Mouse (Mus musculus) cerebellum, postnatal 4 days (tissue): Measurements from ENCODE around the gene Cdkl3.

ENCODE experiments used
- DNase-seq, 2 experiments: peaks; one replicate each; pipeline ENCODE4 v3.0.0; 2022; ENCODE audit warnings: low spot score in 2 of 2, mixed read lengths in 1 of 2

The Cdkl3 gene

DNA sequence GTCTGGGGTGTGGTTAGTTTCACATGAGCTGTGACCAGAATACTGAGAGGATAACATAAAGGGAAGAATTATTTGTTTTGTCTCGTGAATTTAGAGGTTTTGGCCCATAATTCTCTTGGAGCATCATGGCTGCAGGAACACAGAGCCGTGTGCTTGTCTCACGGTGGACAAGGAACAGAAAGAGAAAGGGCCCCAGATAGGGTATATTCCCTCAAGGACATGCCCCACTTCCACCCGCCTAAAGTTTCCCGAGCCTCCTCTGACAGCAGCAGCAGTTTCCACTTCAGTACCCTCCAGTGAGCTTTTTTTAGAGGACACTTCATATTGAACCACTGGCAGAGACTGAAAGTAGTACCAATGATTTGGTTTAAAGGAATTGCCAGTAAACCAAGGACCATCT, 7.5 kb downstream of the Cdkl3 start:
- no peak for DNase-seq

DNA sequence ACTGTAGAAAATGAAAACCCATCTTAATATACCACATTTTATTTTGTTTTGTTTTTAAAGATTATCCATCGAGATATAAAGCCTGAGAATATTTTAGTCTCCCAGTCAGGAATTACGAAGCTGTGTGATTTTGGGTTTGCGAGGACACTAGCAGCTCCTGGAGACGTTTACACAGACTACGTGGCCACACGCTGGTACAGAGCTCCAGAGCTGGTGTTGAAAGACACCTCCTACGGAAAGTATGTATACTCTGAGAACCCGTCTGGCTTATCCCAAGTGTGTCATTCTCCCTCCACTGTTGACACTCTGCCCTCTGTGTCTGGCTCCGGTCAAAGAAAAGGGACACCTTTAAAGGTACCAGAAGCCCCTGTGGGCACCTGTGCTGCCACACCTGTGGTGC, 14.2 kb downstream of the Cdkl3 start:
- DNase-seq = no peak

DNA sequence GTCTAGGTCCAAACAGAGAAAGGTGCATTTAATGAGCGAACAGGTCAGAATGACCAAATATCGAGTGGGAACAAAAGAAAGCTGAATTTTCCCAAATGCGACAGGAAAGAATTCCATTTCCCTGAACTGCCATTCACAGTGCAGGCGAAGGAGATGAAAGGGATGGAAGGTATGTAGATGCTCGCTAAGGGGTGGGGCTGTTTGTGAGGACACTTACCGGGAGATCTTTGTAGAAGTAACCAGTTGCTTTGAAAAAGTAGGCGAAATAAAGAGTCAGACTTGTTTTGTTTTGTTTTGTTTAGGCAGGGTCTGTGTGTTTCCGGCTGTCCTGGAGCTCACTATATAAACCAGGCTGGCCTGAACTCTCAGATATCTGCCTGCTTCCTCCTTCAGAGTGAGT, 28.3 kb downstream of the Cdkl3 start:
- no peak for DNase-seq

DNA sequence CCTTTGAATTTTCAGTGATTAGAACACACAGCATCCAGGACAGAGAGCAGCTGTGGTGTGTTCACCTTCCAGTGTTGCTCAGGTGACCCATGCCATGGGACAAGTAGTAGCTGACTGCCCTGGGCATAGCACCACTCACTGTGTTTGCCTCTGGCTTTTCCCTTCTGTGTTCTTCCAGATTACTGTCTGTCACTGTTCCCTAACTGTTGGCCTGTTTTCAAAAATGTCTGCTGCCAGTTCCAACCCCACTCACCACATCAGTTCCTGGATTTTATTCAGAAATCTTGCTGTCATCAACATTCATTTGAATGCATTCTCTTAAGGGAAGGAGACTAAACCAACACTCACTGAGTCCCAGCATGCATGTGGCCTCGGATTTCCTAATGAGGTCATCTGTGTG, 29.9 kb downstream of the Cdkl3 start:
- no peak for DNase-seq

DNA sequence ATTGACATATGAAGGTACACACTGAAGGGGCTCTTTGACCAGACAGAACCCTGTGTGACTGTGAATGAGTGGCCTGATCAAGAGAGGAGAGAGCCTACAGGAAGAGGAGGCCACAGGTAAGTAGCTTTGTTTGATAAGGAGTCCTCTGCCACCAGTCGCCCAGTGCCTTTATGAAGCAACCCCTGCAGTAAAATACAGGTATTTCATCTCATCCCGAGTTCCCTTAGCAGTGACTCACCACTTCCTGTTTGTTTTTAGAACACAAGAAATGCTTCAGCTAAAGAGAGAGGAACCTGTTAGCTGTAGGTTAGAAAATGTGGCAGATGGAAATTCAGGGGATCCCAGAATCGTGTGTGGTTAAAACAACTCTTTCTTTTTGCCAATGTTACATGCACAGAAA, 31.9 kb downstream of the Cdkl3 start:
- DNase-seq = no peak

DNA sequence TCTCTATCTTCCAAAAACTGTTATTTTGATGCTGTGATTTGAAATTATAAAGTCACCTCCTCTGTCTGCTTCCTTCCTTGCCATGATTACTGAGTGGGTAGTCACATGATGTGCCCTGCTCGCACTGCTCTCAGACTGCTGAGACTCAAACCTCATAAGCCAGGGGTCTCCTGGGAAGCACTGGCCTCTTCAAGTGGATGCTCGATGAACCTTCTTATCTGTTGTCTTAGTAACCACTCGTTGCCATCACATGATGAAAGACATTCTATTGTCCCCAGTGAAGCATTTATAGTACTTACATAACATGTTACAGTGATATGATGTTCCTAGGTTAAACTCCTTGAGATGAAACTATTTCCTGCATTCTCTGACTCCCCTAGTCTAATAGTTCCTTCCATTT, 33.6 kb downstream of the Cdkl3 start:
- no peak for DNase-seq

DNA sequence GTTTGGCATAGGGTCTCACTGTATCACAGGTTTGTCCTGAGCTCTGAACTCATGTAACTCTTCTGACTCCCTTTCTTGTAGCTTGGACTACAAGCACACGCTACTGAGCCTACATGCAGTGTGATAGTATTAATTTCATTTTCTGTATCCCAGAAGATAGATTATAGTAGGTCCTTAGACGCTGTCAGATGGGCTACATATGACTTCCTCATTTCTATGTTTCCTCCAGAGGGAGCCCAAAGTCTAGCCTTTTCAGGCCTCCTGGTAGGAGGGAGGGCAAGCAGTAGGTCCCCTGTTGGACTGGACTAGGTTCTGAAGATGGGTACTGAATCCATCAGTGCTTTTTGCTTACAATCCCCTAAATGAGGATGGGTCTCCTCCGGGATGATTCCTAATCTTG, 39.2 kb downstream of the Cdkl3 start:
- DNase-seq = no peak

DNA sequence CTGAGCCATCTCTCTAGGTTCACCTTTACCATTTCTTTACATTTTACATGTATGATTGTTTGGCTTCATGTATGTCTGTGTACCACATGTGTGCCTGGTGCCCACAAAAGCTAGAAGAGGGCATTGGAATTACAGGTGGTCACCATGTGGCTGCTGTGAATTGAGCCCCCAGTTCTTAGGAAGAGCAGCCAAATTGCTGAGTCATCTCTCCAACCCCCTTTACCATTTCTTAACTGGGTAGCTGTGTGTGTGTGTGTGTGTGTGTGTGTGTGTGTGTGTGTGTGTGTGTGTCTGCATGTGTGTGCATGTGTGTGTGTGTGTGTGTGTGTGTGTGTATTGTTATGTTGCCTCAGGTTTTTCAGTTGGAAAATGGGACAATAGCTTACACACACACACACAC, 40.1 kb downstream of the Cdkl3 start:
- DNase-seq = no peak

DNA sequence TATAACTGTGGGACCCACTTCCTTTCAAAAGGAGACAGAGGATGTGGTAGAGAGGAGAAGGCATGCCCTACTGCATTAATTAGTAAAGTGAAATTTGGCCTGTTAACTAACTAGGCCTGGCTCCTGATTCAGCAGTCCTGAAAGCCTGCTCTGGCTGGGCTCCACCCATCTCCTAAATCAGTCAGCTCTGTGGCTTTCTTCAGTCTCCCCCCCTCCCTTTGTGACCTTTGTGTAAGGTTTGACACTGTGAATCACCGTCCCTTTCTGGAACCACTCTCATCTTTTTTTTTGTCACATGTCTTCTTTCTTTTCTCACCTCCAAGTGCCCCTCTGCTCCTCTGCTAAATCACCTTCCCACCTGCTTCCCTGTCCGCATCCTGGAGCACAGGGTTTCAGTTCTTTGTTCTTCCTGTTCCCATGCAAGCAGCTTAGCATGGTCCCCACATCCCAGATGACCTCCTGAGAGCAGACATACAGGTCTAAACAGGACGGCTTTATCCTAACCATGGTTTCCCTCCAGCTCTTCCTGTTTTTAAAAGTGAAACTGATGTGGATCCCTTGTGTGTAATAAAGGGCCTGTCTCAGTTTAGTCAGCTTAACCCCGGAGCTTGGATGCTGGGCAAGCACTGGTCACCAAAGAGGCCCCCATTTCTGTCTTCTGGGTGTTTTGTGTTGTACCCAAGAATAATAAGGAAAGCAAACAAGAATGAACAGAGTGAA, 42.6 kb downstream of the Cdkl3 start:
- DNase-seq = no peak

DNA sequence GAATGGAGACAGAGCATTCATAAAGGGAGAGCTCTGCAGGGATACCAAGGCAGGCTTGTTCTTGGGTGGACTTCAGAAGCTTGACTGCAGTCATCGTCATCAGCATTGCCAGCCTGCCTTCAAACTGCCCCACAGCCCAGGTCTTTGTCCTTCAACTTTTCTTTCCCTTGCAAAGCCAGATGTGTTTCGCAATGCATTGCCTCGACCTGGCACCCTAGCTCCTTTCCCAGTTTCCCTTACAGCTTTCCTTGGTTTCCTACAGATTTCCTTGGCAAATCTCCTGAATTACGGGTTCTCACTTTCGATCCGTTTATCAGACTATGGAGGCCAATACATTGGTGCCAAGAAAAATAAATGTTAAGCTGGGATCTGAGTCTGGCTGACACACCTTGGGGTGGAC, 49.4 kb downstream of the Cdkl3 start:
- no peak for DNase-seq

DNA sequence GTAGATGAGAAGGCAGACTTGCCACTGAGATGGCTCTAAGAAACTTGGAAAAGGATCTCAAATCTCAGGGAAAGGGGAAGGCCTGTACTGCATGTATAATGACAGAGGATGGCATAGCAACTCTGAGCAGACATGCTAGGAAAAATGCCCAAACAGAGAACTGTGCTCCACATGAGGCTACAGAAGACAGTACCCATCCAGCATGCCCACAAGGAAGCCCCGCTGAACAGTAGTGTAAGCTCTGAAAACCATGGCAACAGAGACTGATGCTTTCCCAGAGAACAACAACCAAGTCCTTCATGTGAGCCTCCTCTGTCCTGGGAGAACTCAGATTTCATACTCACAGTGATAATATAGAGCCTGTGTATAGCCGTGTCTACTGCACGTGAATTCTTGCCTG, 50.7 kb downstream of the Cdkl3 start:
- no peak for DNase-seq

DNA sequence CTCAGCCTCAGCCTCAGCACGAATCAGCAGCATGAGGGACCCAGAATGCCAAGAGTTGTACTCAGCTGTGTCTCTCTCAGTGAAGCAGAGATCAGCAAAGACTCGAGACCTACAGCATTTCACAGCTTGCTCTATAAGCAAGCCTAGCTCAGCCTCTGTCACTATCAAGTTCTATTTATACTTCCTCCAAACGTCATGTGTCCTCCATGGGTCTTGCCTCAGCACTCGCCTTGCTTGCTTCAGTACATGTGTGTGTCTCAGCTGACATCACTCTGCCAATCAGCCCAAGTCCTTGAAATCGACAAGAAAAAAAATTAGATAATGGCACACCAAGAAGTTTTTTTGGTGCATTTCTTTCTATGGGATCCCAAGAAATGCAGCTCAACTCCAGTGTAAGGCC, 52.2 kb downstream of the Cdkl3 start:
- no peak for DNase-seq

DNA sequence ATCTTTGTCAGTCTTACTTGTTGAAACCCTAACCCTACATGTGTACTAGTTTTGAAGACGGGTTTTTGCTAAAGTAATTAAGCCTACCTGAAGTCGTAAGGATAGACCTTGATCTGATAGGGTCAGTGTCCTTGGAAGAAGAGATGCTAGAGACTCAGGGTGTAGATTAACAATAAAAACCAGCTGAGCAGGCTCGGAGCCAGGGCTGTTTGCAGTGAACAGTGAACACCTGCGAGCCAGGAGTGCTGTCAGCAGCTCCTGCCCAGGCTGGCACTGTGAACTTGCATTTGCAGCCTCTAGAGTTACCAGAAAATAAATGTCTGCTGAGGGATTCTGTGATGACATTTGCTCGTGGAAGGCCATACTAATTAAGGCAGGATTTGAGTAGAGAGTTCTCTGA, 55.0 kb downstream of the Cdkl3 start:
- no peak for DNase-seq

DNA sequence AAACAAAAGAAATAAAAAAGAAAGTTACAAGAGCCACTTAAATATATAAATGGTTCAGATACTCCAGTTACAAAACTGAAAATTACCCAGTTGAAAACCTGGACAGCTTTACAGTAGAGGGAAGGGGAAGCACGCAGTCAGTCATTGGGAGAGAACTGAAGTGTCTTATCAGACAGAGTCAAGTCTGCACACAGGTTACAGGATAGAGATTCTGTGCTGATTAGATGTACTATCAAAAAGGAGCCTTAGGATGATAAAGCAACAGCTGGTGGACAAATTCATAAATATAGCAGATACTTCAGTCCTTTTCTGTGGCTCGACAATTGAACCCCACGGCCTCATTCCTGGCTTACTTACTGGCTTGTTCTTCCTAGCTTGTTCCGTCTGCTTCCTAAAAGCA, 56.3 kb downstream of the Cdkl3 start:
- no peak for DNase-seq

DNA sequence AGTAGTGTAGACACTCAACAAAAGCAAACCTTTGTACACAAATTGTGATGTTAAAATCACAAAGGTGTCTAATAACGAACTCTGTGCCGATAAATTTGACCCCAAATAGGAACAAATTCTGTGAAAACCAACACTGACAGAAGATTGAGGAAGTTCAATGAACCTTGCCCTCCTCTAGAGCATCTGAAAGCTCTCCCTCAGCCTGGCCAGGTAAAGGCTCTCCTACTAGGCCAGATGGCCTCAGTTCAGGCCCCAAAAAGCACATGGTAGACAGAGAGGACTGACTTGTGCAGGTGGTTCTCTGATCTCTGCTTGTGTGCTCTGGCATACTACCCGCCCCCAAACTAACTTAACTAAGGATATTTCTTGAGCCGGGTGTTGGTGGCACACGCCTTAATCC, 58.4 kb downstream of the Cdkl3 start:
- no peak for DNase-seq

DNA sequence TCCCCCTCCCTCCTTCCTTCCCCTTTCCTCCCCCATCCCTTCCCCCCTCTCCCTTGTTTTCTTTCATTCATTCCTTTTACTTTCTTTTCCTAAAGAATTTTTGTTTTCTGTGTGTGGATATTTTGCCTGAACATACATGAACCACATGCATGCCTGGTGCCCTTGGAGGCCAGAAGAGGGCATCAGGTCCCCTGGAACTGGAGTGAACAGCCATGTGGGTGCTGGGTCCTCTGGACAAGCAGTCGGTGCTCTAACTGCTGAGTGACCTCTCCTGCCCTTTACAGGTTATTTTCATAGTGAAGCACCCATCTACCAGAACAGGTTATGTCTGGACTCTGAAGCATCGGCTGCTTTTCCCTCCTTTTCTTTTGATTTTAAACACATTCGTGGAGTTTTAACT, 60.4 kb downstream of the Cdkl3 start:
- DNase-seq = no peak

DNA sequence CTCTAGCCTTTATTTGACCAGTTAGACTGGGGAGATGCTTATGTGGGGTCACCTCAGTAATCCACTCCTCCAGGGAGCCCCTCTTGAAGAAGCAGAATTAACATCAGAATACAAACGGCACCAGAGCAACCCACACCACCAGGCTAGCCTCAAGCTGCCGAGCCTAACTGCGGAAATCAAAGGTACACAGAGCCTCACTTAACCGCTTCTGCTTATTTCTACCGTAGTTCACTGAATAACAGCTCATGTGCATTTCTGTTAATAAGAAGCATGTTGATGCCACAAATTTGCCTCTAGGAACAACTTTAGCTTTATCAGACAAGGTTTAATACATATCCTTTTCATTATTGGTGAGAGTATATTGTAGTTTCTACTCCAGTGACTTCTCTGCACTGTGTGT, 61.8 kb downstream of the Cdkl3 start:
- DNase-seq = no peak

DNA sequence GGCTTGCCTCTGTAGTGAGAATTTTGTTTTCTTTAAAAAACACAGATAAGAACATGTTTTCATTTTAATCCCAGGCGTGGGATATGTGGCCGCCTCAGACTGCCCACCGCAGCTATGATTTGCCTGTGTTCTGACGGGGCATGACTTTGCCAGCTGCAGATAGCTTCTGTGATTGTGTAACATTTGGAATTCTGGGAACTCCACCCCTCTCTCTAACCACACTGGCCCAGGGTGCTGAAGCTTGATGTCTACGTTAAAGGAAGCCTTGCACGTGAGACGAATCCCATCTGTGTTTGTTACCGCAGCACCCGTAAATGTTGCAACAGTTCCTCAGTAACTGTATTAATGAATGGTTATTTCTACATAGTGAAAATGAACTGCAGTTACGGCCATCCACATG, 67.7 kb downstream of the Cdkl3 start:
- DNase-seq = no peak

DNA sequence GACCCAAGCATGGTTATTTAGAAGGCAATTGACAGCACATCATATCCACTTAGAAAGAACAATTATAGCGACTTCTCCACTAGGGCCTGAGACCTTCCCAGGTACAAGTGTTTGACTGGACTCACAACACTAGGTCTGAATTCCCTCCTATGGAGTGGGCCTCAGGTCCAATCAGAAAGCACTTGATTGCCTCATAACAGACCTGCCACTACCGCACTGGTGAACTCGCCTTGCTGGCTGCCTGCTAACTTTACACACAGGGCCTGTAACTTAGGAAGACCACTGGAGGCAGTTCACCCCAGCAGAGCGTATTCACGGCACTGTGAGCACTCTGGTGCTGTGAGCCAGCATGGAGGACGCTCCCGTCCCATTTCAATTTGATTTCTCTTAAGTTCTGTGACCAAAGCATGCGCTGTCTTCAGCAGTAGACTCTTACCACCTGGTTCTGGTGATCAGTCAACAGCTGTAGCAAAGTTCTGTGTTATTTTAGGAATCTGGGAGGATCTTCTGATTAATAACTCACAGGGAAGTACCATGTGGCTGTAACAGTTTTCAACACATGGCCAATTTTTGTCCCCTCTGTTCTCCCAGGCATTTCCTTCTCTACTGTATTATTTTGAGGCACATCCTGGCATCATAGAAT, 69.6 kb downstream of the Cdkl3 start:
- no peak for DNase-seq

DNA sequence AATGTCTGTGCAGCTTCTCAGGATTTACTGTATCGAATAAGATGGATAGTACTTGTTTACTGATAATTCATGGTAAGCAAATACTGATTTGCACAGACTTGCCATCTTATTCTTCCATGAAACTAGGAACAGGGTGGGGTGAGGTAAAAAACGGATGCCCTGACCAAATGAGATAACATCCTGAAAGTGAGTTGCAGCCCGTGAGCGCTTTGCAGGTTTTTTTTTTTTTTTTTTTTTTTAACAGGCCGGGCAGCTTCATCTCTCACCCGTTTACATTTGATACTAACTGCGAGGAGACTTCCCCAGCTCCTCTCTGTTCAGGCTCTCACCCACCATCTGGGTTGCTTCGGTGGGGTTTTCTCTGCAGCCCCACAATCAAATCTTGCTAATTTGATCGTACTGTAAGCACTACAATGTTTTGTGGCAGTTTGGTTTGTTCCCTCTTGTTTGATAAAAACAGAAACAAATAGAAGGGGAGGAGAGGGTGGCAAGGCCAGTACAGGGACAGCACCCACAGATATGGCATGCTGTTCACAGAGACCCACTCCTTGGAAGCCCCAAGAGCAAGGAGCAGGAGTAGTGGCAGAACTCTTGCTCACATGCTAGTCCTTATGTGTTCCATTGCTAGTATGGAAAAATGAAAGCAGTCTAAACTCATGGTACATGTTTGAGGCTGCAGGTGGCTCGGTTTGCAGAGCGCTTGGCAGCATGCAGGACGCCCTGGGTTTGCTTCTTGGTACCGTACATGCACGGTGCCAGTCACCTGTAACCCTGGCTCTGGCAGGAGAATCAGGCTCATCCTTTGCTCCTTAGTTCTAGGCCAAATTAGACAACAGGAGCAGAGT, 70.8 kb downstream of the Cdkl3 start:
- DNase-seq = no peak

DNA sequence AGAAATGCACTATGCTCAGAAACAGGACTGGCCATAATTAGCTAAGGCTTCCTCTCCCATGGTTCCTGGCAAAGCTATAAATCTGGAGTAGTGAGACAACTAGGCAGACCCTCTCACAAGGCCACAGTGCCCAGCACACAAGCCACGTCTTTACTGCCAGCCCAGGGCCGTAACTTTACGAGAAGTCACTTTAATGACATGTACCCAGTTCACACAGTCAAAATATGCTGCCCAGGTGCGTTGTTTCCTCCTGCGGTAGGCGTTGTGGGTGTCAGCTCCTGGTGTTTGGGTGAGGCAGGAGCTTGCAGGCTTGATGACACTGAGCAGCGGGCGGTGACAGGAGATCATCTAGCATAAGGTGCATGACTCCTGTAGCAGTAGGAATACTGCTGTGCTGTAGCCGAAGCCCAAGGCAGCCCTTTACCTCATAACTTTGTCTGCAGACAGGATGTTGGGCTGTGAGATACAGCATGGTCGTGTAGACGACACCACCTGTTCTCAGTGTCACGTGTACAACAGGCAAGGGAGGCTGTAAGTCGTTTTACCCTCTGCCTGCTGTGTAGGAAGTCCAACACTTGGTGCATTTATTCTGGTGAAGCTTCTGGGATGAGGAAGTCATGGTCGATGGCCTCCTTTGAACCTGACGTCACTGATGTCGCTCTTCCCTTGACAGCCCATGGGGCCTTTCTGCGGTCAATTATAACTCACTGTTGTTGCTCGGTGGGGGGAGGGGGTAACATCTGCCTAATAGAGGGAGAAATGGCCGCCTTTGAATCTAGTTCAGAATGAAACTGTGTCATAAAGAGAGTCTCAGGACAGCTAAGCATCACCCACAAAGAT, 72.0 kb downstream of the Cdkl3 start:
- DNase-seq = no peak

DNA sequence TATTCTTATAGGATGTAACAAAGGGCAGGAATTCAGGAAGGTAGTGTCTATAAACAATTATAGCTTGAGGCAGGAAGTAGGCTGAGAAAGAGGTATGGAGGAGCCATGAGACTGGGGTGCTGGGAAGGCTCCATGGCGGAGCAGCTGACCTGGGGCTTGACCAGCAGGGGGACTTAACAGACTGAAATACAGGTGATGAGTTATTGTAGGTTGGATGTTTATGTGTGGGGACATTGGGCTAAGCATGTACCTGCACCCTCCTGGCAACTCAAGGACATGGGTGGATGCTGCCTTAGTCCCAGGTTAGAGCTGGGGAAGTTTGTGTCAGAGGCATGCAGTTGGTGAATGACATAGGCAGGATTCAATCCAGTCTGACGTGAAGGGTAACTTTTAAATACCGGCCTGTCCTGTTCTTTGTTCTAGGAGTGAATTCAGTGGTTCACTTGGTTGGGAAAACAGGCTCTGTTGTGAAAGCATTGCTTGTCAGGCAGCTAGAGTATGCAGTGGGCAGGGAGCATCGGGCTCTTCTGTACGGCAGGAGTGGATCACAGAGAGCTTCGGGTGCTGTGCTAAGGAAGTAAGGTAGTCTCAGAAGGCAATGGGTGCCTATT, 72.8 kb downstream of the Cdkl3 start:
- DNase-seq = no peak
